Mouse (Mus musculus) T-helper 2 cell (primary cell): ENCODE results near the gene Grip1.

Source experiments
- in situ Hi-C: fragments of 300-600 bp; cut with MboI, MseI; formaldehyde crosslinking; loops from one replicate; pipeline ENCODE4 v1.15.1; 2025; ENCODE audit warnings: high pct_unique_total_duplicates

Gene Grip1

GRCm38 (mm10) chr10:119457121-119457520 lies 3.5 kb downstream of the Grip1 start:
- in situ Hi-C loops = no loop called here

- in situ Hi-C loops = no loop called here
These were observed 5.4 kb downstream of the Grip1 start for GRCm38 (mm10) chr10:119458991-119459390.

GRCm38 (mm10) chr10:119463345-119463744 lies 9.7 kb downstream of the Grip1 start:
- in situ Hi-C loops = no loop called here

GRCm38 (mm10) chr10:119463793-119464192 lies 10.2 kb downstream of the Grip1 start:
- in situ Hi-C loops = no loop called here

GRCm38 (mm10) chr10:119467976-119468375 lies 14.3 kb downstream of the Grip1 start:
- in situ Hi-C loops = no loop called here

- in situ Hi-C loops = no loop called here
These were observed 16.5 kb downstream of the Grip1 start for GRCm38 (mm10) chr10:119470096-119470495.

- in situ Hi-C loops = no loop called here
These were observed 21.5 kb downstream of the Grip1 start for GRCm38 (mm10) chr10:119475166-119475565.

- in situ Hi-C loops = no loop called here
These were observed 24.0 kb downstream of the Grip1 start for GRCm38 (mm10) chr10:119477661-119478060.

- in situ Hi-C loops = no loop called here
These were observed 29.6 kb downstream of the Grip1 start for GRCm38 (mm10) chr10:119483068-119483705.

- in situ Hi-C loops = no loop called here
These were observed 30.1 kb downstream of the Grip1 start for GRCm38 (mm10) chr10:119483766-119484165.

GRCm38 (mm10) chr10:119486936-119487335 lies 33.3 kb downstream of the Grip1 start:
- in situ Hi-C loops = no loop called here

- in situ Hi-C loops = no loop called here
These were observed 37.2 kb downstream of the Grip1 start for GRCm38 (mm10) chr10:119490831-119491230.

- in situ Hi-C loops = no loop called here
These were observed 41.7 kb downstream of the Grip1 start for GRCm38 (mm10) chr10:119495317-119495716.

- in situ Hi-C loops = no loop called here
These were observed 42.6 kb downstream of the Grip1 start for GRCm38 (mm10) chr10:119496221-119496620.

GRCm38 (mm10) chr10:119521686-119522085 lies 68.1 kb downstream of the Grip1 start:
- in situ Hi-C loops = no loop called here

GRCm38 (mm10) chr10:119525730-119526129 lies 72.1 kb downstream of the Grip1 start:
- in situ Hi-C loops = no loop called here

- in situ Hi-C loops = no loop called here
These were observed 81.2 kb downstream of the Grip1 start for GRCm38 (mm10) chr10:119534852-119535251.

- in situ Hi-C loops = no loop called here
These were observed 88.0 kb downstream of the Grip1 start for GRCm38 (mm10) chr10:119541655-119542054.

GRCm38 (mm10) chr10:119543771-119544170 lies 90.1 kb downstream of the Grip1 start:
- in situ Hi-C loops = no loop called here

GRCm38 (mm10) chr10:119544743-119545142 lies 91.1 kb downstream of the Grip1 start:
- in situ Hi-C loops = no loop called here

- in situ Hi-C loops = no loop called here
These were observed 94.2 kb downstream of the Grip1 start for GRCm38 (mm10) chr10:119547875-119548274.

GRCm38 (mm10) chr10:119548774-119549173 lies 95.1 kb downstream of the Grip1 start:
- in situ Hi-C loops = no loop called here

GRCm38 (mm10) chr10:119550630-119551029 lies 97.0 kb downstream of the Grip1 start:
- in situ Hi-C loops = no loop called here

- in situ Hi-C loops = no loop called here
These were observed 102.7 kb downstream of the Grip1 start for GRCm38 (mm10) chr10:119556346-119556745.
